Mouse (Mus musculus) liver, adult 2 months (tissue): ENCODE data around the gene Slc39a11.

Experiments
- CTCF ChIP-seq: fragments of 200-500 bp; IDR thresholded peaks from 2 replicates; pipeline ENCODE4 v1.5.1; 2011; ENCODE audit warnings: low read depth, low read length, control low read depth
- POLR2A ChIP-seq: fragments of 200-500 bp; IDR thresholded peaks from 2 replicates; pipeline ENCODE4 v1.6.1; 2011; ENCODE audit warnings: low read length, control low read depth; ENCODE audit not compliant: insufficient read depth; ENCODE audit errors: extremely low read depth

DNA sequence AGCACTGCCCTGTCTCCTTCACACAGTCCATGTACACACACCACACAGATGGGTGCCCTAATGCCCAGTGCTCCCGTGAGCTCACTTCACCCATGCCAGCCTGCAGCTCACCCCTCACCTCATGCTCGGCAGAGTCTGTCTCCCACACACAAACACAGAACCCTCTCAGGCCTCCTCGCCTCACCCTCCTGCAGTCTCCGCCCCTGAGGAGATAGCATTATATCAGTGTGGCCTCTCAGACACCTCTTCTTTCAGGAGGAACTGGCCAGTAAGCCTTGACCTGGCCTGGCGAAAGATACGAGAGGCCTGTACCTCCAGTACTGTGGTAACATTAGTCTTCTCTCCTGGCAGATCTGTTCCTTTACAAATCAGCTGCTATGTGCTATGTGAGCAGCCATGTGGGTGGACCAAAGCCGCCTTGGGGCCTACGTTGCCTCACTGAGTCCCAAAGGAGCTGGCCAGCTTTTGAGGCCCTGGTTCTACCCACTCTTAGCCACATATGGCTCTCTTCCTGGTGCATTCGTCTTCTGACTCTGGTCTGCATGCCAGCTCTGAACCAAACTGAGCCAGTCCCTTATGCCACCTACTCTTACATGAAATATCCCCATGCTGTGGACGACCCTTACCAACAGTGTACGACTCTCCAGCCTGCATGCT is 138.8 kb downstream of the Slc39a11 start:
- TF ChIP-seq POLR2A (no peak), CTCF (no peak)
